Mouse (Mus musculus): Measurements from ENCODE around the gene Olfr346. TPM values are rescaled to one million over a fixed set of nuclear protein-coding genes. Genes with fewer than 3 reads are reported as not detected.

The Olfr346 gene
- total RNA-seq (2023), result not detected

GRCm38 (mm10) chr2:36685488-36685887 lies at the start of gene Olfr346:
Gene Olfr346, plus strand, starts transcription at chr2:36685788.

GRCm38 (mm10) chr2:36639741-36640140 lies 45.8 kb upstream of the Olfr346 start, which contains the start of gene Olfr345:
Gene Olfr345, plus strand, starts transcription at chr2:36640041.

GRCm38 (mm10) chr2:36731602-36732001 lies 46.0 kb downstream of the Olfr346 start, which contains the start of gene Olfr347:
Gene Olfr347, plus strand, starts transcription at chr2:36731902.

Other genes starting within 250 kb of the Olfr346 start
- not detected for gene Olfr340, start 233.2 kb upstream of the Olfr346 start, total RNA-seq (2023)
- not detected for gene Olfr341, start 203.3 kb upstream of the Olfr346 start, total RNA-seq (2023)
- gene Olfr342, start 160.8 kb upstream of the Olfr346 start, total RNA-seq (2023), result not detected
- not detected for gene Olfr344, start 119.1 kb upstream of the Olfr346 start, total RNA-seq (2023)
- gene Olfr345, start 45.7 kb upstream of the Olfr346 start, total RNA-seq (2023), result not detected
- not detected for gene Olfr347, start 46.1 kb downstream of the Olfr346 start, total RNA-seq (2023)
- not detected for gene Olfr348, start 98.5 kb downstream of the Olfr346 start, total RNA-seq (2023)
- not detected for gene Olfr50, start 104.8 kb downstream of the Olfr346 start, total RNA-seq (2023)
- not detected for gene Olfr3, start 131.2 kb downstream of the Olfr346 start, total RNA-seq (2023)
- not detected for gene Olfr350, start 160.5 kb downstream of the Olfr346 start, total RNA-seq (2023)
- gene Olfr351, start 176.9 kb downstream of the Olfr346 start, total RNA-seq (2023), result not detected
- not detected for gene Olfr352, start 182.7 kb downstream of the Olfr346 start, total RNA-seq (2023)
- gene Olfr353, start 207.1 kb downstream of the Olfr346 start, total RNA-seq (2023), result not detected
- gene Olfr354, start 219.9 kb downstream of the Olfr346 start, total RNA-seq (2023), result not detected
- gene Olfr355, start 243.1 kb downstream of the Olfr346 start, total RNA-seq (2023), result not detected

Data from monocyte, adult 59 days (primary cell).